Mouse (Mus musculus): Measurements from ENCODE around the gene Bpifa3.
"Not testable (repeated sequence)": the region's sequence is repeated elsewhere in the genome, so short reads cannot be mapped to it uniquely, and the experiment has no call there.

Bpifa3 gene

DNA sequence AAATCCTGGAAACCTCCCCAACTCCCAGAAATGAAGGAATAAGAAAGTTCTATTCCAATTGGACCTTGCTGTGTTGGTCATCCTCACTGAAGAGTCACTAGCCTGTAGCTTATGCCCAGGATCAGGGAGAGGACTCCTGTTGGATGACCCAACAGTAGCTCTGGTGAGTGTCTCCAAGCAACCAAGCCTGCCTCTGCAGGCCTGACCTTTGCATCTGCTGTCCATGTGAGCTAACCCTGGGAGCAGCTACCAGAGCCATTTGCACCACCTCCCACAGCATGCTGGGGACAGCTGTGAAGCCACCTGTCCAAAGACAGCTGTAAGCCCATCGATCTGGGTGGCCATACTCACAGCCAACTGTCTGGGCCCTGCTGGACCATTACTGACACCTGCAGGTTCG, at the start of gene Bpifa3:
Bpifa3 (plus strand) TSS at position 217 of the 400 bp plus-strand sequence.
- no peak for DNase-seq

DNA sequence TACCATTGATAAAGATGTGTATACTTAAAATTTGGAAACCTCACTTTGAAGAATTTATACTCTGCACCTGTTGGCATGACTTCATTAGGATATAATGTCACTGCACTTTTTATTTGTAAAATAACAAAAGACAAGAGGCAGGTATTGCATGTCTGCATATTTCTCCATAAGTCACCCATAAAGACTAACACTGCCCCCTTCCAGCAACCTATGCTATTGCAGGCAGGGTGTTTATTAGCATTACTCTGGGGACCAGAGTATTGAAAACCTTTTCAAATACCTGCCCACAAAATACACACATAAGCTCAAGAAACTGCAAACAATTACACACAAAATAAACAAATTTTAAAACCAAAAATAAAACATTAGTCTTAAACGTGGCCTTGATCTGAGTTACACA, 32.4 kb upstream of the Bpifa3 start:
- DNase-seq = no peak

GRCm38 (mm10) chr2:154117381-154117780, 12.8 kb upstream of the Bpifa3 start:
- no peak for DNase-seq

DNA sequence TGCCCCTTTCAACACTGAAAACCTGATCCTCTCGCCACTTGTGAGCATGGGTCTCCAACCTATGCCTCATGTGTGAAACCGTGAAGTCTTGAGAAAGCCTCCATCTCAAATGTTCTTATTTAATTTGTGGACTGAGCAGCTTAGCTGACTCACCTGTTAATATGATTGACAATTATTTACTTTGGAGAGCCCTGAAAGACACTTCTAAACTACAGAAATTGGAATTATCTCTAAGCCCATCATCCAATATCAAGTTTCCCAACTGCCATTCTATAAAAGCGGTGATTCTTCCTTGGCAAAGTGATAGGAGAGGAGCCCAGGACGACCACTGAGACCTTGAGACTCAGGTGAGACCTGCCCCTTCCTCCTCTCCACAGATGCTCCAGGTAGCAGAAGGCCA, 12.4 kb downstream of the Bpifa3 start, which contains the start of gene Bpifa1:
Bpifa1 (plus strand) TSS at position 301 of the 400 bp plus-strand sequence.
- DNase-seq = no peak

GRCm38 (mm10) chr2:154143735-154144134, 13.6 kb downstream of the Bpifa3 start:
- DNase-seq = no peak

DNA sequence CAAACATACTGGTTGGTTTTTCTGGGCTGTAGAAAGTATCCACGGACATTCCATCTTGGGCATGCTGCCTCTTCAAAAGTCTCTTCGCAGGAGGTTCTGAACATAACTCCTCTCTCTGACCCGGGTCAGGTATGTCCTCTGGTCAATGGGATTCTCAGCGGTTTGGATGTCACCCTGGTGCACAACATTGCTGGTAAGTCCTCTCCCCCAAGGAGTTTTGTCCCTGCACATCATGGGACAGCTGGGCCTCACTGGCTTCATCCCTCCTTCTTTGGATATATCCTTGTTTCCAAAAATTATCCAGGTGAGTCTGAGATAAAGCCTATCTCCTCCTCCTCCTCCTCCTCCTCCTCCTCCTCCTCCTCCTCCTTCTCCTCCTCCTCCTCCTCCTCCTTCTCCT, 17.4 kb downstream of the Bpifa3 start:
- no peak for DNase-seq

DNA sequence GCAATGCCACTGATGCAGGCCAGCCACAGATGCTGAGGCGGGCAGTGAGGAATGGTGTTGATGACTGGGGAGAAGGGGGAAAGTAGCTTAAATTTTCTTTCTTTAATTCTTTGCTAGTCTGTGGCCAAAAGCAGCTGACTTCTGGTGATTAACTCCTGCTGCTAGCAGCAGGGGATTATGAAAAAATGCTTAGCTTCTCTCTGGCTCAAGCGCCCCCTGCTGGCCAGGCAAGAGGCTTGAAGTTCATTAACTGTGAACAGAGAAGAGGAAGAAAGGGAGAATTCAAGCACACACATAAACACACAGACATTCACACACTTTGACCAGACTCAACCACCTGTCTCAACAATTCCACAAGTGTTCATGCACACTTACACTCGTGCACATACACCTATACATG, 28.3 kb downstream of the Bpifa3 start:
- DNase-seq = no peak

DNA sequence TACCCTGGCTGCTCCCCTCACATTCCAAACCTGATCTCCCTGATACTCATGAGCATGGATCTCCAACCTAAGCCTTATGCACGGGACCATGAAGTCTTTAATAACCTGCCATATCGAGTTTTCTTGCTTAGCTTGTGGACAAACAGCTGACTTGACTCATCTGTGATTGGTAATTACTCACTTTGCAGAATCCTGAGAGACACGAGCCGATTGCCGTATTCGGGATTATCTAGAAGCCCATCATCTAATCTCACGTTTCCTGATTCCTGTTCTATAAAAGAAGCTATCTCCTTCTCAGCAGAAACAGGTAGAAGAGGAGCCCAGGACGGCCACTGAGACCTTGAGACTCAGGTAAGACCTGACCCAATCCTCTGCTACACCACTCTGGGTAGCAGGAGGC, 32.2 kb downstream of the Bpifa3 start, which contains the start of gene Bpifa5:
Bpifa5 (plus strand) TSS at position 301 of the 400 bp plus-strand sequence.
- no peak for DNase-seq

- no peak for DNase-seq
Measured at GRCm38 (mm10) chr2:154163306-154163705, 33.2 kb downstream of the Bpifa3 start.

- DNase-seq = peak; percentile 62
Measured at GRCm38 (mm10) chr2:154169172-154169571, 39.0 kb downstream of the Bpifa3 start.

GRCm38 (mm10) chr2:154171621-154172020, 41.5 kb downstream of the Bpifa3 start:
- no peak for DNase-seq

- DNase-seq = no peak
Measured at GRCm38 (mm10) chr2:154173313-154173712, 43.2 kb downstream of the Bpifa3 start.

GRCm38 (mm10) chr2:154181900-154182299, 51.8 kb downstream of the Bpifa3 start:
- DNase-seq = not testable (repeated sequence)

DNA sequence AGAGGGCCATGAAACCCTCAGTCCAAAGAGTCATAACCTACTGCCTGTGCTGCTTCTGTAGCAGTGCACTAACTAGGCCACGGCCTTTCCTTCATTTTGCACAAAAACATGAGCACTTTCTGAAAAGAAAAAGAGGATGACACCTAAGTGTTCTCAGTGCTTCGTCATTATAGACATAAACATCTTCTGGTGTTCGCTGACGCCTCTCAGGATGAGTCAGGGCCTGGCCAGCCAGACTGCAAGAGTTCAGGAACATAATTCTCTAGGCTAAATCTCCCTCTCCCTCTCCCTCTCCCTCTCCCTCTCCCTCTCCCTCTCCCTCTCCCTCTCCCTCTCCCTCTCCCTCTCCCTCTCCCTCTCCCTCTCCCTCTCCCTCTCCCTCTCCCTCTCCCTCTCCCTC, 52.9 kb downstream of the Bpifa3 start:
- DNase-seq = not testable (repeated sequence)

- DNase-seq = no peak
Measured at GRCm38 (mm10) chr2:154185319-154185718, 55.2 kb downstream of the Bpifa3 start.

GRCm38 (mm10) chr2:154185748-154186147, 55.6 kb downstream of the Bpifa3 start:
- DNase-seq = no peak

- no peak for DNase-seq
Measured at GRCm38 (mm10) chr2:154187468-154187867, 57.3 kb downstream of the Bpifa3 start.
